Mouse (Mus musculus) embryo, embryonic 10 days (tissue): ENCODE results near the gene Tut7.
"Not testable (repeated sequence)": the region's sequence is repeated elsewhere in the genome, so short reads cannot be mapped to it uniquely, and the experiment has no call there.

Experiments used
- DNase-seq: peaks from one replicate; pipeline ENCODE4 v3.0.0-alpha.2; 2015; ENCODE audit warnings: low spot score

Gene Tut7

DNA sequence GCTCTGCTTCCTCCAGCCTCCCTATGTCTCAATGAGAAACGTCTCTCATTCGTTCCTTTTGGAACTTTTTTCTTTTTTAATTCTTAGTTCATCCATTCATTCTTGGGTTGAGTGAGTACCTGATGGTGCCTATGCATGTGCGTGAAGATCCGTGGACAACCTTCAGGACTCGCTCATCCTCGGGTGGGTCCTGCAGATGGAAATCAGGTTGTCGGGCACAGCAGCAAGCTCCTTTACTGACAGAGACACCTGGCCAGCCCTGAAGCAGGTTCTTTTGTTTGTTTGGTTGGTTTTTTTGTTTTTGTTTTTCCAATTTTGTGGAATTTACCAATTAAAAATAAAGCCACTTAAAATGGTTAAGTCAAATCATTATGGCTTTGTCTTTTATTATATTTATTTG, 9.9 kb upstream of the Tut7 start:
- no peak for DNase-seq

- DNase-seq = no peak
Measured at GRCm38 (mm10) chr13:59832454-59832853, 9.5 kb upstream of the Tut7 start.

GRCm38 (mm10) chr13:59825966-59826365, 3.0 kb upstream of the Tut7 start:
- DNase-seq = no peak

- DNase-seq = no peak
Measured at GRCm38 (mm10) chr13:59820836-59821235, 2.1 kb downstream of the Tut7 start.

GRCm38 (mm10) chr13:59820114-59820513, 2.8 kb downstream of the Tut7 start:
- no peak for DNase-seq

DNA sequence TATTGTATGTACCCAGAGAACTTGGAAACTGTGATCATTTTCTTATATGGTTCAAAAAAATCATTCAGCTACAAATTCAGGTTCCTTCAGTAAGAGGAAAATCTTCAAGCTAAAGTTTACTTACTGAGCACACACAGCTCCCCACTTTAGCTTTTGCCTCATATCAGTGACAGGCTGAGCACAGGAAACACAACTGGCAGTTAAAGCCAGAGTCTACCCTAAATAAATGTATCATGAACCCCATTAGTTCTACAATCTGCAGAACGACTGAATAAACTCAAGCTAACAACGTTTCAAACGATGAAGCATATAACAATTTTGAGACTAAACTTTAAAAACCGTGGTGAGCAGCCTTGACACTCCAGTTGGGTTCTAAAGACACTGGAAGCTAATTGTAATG, 5.6 kb downstream of the Tut7 start:
- DNase-seq = no peak

DNA sequence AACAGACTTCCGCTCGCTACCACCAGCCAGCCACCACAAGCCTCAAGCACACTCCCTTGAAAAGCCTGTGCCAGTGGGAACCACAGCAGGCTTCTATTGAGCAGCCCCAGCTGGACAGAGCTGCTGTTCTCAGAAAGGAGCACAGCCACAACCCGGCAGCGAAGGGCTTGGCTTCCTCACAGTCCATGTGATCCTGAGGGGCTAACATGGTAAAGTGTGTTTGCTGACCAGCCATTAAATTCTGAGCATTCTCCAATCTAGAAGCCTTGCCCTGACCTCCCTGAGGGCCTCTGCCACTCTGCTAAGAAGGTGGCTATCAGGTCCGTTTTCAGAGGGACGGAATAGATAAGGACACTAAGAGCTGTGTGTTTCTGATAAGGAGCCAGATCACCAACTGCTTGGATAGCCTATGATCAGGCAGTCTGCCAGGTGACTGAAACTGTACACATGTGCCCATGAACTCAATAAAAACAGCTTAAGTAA, 8.8 kb downstream of the Tut7 start:
- peak; percentile 12 for DNase-seq

DNA sequence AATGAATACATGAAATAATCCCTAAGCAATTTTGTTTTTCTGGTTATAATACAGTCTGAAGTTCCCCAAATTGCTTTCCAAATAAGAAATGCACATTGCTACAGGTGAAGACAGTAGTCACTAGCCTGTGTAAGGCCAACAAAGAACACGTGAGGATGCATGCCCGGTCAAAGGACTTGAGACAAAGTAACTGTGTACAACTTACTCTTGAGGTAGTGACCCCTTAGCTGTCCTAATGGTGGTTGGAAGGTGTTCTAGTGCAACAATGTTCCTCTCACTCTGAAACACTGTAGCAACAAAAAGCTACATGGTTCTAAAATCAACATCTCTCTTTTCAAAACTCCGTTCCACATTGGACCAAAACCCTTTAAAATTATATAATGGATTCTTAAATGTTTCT, 11.4 kb downstream of the Tut7 start:
- no peak for DNase-seq

- no peak for DNase-seq
Measured at GRCm38 (mm10) chr13:59801000-59801399, 21.9 kb downstream of the Tut7 start.

- no peak for DNase-seq
Measured at GRCm38 (mm10) chr13:59800077-59800476, 22.9 kb downstream of the Tut7 start.

DNA sequence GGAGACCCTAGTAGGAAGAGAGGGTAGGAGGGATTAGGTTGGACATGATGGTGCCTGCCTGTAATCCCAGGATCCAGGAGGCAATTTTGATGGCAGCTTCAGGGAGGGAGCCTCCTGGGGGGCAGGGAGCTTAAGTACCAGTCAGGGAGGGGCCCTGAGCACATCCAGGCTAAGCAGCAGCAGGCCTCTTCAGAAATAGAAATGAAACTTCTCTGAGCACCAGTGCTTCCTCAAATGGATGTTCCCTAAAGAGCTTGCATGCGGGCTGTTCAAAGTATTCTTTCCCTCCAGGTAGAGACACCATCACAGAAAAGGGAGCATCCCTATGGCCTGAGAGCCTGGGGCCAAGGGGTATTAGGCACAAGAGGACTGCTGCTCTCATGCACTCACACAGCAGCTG, 24.6 kb downstream of the Tut7 start:
- DNase-seq = no peak

DNA sequence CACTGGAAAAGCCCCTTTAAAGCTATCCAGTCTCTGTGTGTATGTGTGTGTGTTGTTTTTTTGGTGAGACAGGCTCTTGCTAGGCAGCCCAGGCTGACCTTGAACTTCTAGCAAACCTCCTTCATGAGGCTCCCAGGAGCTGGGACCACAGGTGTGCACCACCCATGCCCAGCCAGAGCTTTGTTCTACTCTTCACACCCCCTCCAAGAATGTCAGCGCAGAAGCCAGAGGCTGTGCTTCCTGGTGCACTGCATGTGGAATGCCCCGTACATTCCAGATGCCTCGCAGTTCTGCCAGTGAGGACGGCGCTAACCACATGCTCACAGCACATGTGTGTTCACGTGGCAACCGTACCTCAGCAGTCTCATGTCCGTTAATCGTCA, 26.5 kb downstream of the Tut7 start:
- DNase-seq = no peak

- DNase-seq = no peak
Measured at GRCm38 (mm10) chr13:59795807-59796465, 27.0 kb downstream of the Tut7 start.

DNA sequence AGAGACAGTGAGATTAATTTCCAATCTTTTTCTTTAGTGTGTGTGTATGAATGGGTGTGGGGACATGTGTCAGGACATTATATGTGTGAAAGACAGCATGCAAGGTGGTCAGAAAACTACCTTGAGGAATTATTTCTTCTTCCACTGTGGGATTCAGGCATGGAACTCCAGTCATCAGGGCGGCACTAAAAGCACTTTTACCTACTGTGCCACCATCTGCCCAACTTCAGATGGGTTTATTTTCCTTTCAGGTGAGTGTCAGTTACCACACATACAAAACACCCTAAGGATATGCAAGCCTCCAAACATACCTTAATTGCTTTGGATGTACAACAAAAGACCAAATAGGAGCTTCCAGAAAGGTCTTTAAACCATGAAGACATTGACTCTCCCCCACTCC, 28.2 kb downstream of the Tut7 start:
- DNase-seq = no peak

DNA sequence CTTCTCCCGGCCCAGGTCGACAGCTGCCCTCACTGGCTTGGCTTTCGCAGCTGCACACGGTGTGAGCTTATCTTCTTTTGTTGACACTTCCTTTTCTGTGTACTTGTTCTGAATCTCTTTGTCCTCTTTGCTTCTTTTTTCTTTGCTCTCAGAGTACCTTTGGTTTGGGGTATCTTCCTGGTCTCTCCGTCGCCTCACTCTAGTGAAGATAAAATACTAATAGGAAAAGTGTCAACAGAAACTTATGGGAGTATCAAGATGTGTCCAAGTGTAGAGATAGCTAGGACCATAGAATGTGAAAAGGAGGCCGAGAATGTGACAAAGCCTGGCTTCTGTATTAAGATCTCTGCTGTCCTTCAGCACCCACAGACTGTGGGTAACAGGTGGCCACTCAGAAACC, 40.8 kb downstream of the Tut7 start, which contains the start of gene Gm49354:
Gene Gm49354 (minus strand): TSS at position 101 of the 400 bp plus-strand sequence.
- DNase-seq = no peak

- not testable (repeated sequence) for DNase-seq
Measured at GRCm38 (mm10) chr13:59779744-59780264, 43.1 kb downstream of the Tut7 start.

DNA sequence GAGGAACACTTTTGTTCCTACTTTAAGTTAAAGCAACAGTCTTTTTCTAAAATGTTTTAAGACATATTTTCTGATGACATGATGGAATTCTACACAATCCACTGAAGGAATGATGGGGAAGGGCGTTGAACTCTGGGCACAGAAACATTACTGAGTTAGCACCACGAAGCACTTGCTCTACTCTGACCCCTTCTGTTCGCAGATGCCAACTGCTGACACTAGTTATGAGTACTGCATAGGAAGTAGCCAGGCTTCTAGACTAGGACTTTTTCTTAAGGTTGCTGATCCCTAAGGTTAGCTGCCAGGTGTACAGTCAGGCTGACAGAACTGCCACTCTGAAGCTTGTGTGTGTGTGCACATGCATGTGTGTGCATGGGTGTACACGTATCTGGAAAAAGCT, 43.7 kb downstream of the Tut7 start:
- no peak for DNase-seq

DNA sequence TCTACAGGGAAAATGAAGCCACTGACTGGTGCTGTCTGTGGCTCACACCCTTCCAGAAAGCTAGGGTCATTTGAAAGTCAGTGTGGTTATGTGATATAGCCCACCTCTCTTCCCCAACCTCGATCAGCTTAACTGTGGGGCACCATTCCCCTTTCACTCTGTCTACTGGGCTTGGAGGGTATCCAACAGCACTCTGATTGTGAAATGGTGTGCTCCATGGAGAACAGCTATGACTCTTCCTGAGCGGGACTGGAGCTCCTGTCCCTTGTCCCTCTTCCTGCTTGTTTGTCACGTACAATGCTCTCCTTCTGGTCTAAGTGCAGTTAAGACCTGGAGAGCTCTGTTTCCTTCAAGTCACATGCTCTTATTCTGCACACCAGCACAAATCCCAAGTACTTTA, 47.8 kb downstream of the Tut7 start:
- DNase-seq = no peak

- DNase-seq = peak; percentile 39
Measured at GRCm38 (mm10) chr13:59771257-59771656, 51.7 kb downstream of the Tut7 start.

GRCm38 (mm10) chr13:59770847-59771246, 52.1 kb downstream of the Tut7 start:
- DNase-seq = no peak

DNA sequence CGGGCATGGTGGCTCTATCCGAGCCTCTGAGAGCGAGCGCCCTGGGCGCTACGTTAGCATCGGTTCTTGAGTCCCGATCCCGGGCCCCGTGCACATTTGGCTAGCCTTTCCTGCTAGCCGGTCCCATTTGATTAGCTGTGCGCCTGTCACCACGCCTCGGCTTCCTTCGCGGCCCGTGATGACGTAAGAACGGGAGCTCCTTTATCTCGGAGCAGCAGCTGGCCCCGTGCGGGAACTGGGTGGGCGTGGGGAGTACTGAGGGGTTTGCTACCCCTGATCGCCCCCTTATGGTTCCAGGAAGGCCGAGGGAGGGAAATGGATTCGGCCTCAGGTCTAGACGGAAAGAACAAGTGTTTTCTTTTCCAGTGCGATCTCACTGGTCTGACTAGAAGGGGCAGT, 52.8 kb downstream of the Tut7 start:
- peak; percentile 95 for DNase-seq

DNA sequence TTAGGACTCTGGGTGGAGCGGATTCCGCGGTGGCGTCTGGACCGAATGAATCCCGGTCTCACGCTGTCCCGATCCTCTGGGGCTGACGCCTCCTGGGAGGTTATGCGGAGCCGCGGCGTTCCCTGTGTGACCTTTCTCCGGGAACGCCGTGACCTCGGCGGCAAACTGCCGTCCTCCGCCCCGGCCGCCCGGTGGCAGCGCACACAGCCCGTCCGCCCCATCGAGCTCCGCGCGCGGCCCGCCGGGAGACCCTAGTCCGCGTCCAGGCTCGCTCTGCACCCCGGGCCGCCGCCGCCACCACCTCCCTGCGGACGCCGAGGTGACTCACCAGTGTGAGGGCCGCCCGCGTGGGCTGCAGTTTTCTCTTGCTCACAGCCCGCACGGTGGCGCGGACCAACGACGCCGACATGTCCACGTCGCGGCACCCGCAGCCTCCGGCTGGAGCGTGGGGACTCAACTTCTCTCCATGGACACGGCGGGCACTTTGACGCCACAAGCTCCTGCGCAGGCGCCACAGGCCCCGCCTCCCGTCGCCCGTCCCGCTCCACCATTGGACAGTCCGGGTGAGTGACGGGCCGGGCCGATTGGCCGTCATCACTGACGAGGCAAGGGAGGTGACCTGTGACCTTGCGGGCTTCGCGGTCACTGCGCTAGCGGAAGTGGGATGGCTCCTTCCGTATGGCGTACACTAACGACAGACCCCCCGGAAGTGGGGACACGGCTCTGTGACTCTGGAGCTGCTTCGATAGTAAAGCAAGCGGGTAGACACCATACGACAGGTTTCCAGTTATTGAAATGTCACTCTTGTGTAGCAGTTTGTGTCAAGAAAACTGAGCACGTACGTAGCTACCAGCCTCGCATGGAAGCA, 53.4 kb downstream of the Tut7 start, which contains the start of gene Isca1:
Gene Isca1 (minus strand): TSS at position 515 of the 868 bp plus-strand sequence.
- DNase-seq = peak; percentile 99

GRCm38 (mm10) chr13:59768531-59768930, 54.4 kb downstream of the Tut7 start:
- DNase-seq = no peak
